Mouse (Mus musculus) liver, postnatal 0 days (tissue): ENCODE measurements around the gene Itpk1.

Experiments
- CTCF ChIP-seq: sonication (generic); IDR thresholded peaks from 2 replicates; pipeline ENCODE4 v1.5.1; 2016; ENCODE audit warnings: antibody characterized with exemption, low read depth
- EP300 ChIP-seq: IDR thresholded peaks from 2 replicates; pipeline ENCODE4 v1.6.1; 2016; ENCODE audit warnings: antibody characterized with exemption, low read depth, mild to moderate bottlenecking

DNA sequence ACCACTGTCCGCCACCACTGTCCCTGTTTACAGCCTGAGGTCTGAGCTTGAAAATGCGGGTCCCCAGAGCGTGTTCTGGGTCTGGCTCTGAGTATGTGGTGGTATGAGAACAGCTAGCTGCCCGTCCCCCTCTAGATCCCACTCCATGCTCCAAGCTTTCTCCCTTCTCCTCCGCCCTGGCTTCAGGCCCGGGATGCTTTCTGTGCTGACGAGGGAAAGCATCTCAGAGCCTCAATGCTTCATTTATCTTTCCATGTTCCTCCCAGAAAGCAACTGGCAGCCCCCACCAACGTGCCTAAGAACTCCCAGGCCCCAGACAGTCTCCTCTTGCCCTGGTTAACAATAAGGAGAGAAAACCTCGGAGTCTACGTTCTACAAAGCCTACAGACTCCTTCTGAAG is 67.5 kb downstream of the Itpk1 start:
- TF ChIP-seq CTCF (no peak), EP300 (no peak)
